Mouse (Mus musculus) lung, embryonic 16.5 days (tissue): ENCODE data around the gene Cask. TPM values are rescaled to one million over a fixed set of nuclear protein-coding genes. Genes with fewer than 3 reads are reported as not detected.

Experiments
- ATAC-seq: fragments of 200-750 bp; cut with Nextera tagmentation; 2 replicates; pipeline ENCODE4 v1.8.0; 2017; ENCODE audit warnings: low read depth, mild to moderate bottlenecking, moderate library complexity
- H3K27ac ChIP-seq: fragments of 300-500 bp; sonication (generic); 2 replicates; pipeline ENCODE4 v1.5.1; 2014; ENCODE audit warnings: mild to moderate bottlenecking, control low read depth, low read length
- H3K27me3 ChIP-seq: fragments of 300-500 bp; sonication (generic); 2 replicates; pipeline ENCODE4 v1.6.1; 2014; ENCODE audit warnings: low read depth, low read length, mixed read lengths; ENCODE audit not compliant: control insufficient read depth, insufficient read depth
- H3K36me3 ChIP-seq: fragments of 300-500 bp; sonication (generic); 2 replicates; pipeline ENCODE4 v1.6.1; 2014; ENCODE audit warnings: low read length; ENCODE audit not compliant: control insufficient read depth, insufficient read depth
- H3K4me1 ChIP-seq: fragments of 300-500 bp; sonication (generic); replicated peaks from 2 replicates; pipeline ENCODE4 v1.6.1; 2014; ENCODE audit warnings: low read length, mixed read lengths; ENCODE audit not compliant: control insufficient read depth, insufficient read depth
- H3K4me2 ChIP-seq: fragments of 300-500 bp; sonication (generic); 2 replicates; pipeline ENCODE4 v1.6.1; 2014; ENCODE audit warnings: low read depth, low read length, control low read depth
- H3K4me3 ChIP-seq: fragments of 300-500 bp; sonication (generic); 2 replicates; pipeline ENCODE4 v1.5.1; 2014; ENCODE audit warnings: mild to moderate bottlenecking, low read length, control low read depth
- H3K9ac ChIP-seq: fragments of 300-500 bp; sonication (generic); 2 replicates; pipeline ENCODE4 v1.6.1; 2014; ENCODE audit warnings: low read length, control low read depth
- H3K9me3 ChIP-seq: fragments of 300-500 bp; sonication (generic); 2 replicates; pipeline ENCODE4 v1.6.1; 2016; ENCODE audit warnings: low read length; ENCODE audit not compliant: control insufficient read depth
- WGBS: fragments of 180-500 bp; shearing (Covaris S2); extraction: QIAGEN DNeasy Blood & Tissue Kit; methylation state at CpG from one replicate; pipeline ENCODE4 v1.1.7; 2014; 5-methylcytosine and 5-hydroxymethylcytosine counted together
- polyA plus RNA-seq: library from polyadenylated mRNA; unstranded; fragments of >200 nt; fragmentation: Nextera tagmentation; extraction: Ambion mirVana; gene quantifications from 2 replicates; pipeline ENCODE4 v1.2.1, GENCODE M21; 2015

Cask gene
- polyA plus RNA-seq = 12.3 and 12.7 TPM in 2 replicates

DNA sequence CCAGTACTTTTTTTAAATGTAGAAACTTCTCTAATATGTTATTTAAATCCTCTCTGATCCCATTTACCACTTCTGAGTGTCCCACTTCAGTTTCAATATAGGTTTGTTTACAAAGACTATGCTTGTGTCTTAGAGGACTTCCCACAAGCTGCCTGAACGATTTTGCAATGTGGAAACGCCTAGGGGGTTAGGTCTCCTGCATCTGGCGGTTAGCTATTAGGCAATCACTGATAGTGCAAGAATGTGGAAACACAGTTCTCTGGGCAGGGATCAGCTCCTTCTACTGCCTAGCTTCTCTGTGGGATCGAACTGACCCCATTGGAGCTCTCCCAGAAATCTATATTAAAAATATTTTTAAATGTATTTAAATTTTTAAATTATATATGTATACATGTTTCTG, at the start of gene Cask:
Gene Cask, minus strand, starts transcription at position 83 of the 400 bp plus-strand sequence.
- 32% methylated on average over 4 of the region's 4 CpGs for WGBS
- no peaks in the 10 kb centered on the region for H3K36me3 ChIP-seq
- H3K4me3 ChIP-seq = no peak within 1 kb of the TSS
- ATAC-seq = 0 out of 2 replicates have a peak, but pooled peaks have one; percentile 21
- H3K4me1 ChIP-seq = no peaks in the 10 kb centered on the region
- H3K4me2 ChIP-seq = no peak within 1 kb of the TSS
- no peaks in the 10 kb centered on the region for H3K27me3 ChIP-seq
- H3K9me3 ChIP-seq = no peaks in the 10 kb centered on the region
- H3K9ac ChIP-seq = no peak within 1 kb of the TSS
- H3K27ac ChIP-seq = no peak within 1 kb of the TSS

DNA sequence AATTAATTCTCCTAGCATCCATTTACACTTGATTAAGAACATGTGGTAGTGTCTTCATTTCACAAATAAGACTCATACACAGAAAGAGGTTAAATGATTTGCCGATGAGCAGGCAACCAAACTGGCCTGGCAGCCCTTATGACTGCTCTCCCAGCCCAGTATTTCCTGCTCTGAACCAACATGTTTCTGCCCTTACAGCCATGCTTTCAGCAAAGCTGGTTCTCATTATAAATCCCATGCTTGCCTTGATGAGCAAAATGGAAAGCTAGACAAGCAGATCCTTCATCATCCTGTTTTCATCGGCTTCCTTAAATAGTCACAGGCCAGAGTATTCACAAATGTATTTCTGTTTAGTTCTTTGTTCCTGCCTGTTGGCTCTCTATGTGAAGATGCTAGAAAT, 38.8 kb upstream of the Cask start:
- Histone ChIP-seq H3K4me1 (no peaks in the 10 kb centered on the region), H3K9ac (no peak overlapping the region), H3K36me3 (no peaks in the 10 kb centered on the region), H3K27ac (no peak overlapping the region), H3K9me3 (no peaks in the 10 kb centered on the region), H3K27me3 (no peaks in the 10 kb centered on the region), H3K4me3 (no peak overlapping the region), H3K4me2 (no peak overlapping the region)
- ATAC-seq = no peak
- WGBS = 87% methylated on average over 2 of the region's 2 CpGs

DNA sequence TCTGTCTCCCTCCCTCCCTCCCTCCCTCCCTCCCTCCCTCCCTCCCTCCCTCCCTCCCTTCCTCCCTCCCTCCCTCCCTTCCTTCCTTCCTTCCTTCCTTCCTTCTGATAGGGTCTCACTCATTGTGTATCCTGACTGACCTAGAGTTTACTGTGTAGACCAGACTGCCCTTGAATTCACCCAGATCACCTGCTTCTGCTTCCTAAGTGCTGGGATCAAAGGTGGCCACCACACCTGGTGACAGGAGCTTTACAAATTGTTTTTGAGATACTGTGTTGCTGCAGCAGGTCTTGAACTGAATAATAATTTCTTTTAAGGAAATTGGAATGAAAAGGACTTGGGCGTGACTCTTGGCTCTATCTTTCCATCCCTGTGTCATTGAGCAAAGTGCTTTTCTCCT, 33.2 kb upstream of the Cask start:
- H3K4me1 ChIP-seq = no peaks in the 10 kb centered on the region
- ATAC-seq = no peak
- WGBS = 68% methylated on average over 1 of the region's 1 CpGs

DNA sequence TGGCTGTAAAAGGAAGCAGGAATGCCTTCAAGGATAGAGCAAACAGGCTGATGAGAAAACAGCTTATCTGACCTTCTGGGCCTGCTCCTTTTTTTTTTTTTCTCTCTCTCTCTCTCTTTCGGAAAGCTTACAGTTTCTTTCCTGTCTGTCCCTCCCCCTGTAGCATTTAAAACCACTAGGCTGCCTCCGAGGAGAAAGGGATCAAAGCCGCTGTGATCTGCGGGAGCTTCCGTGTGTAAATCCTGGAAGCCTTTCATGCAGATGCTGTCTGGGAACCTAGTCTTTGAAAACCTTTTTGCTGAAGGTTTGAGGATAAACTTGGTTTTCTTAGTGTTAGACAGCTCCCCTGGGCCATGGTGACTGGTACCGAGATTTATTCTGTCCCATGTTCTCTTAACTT, 30.8 kb upstream of the Cask start:
- Histone ChIP-seq H3K27me3 (no peaks in the 10 kb centered on the region), H3K4me1 (no peaks in the 10 kb centered on the region), H3K9me3 (no peaks in the 10 kb centered on the region), H3K4me2 (no peak overlapping the region), H3K27ac (no peak overlapping the region), H3K4me3 (no peak overlapping the region), H3K9ac (no peak overlapping the region), H3K36me3 (no peaks in the 10 kb centered on the region)
- ATAC-seq = no peak
- WGBS = 17% methylated on average over 6 of the region's 6 CpGs

More for the DNA sequence above, 33.2 kb upstream of the Cask start:
- no peak overlapping the region for H3K4me2 ChIP-seq
- H3K9me3 ChIP-seq = no peaks in the 10 kb centered on the region
- no peaks in the 10 kb centered on the region for H3K27me3 ChIP-seq
- H3K9ac ChIP-seq = no peak overlapping the region
- H3K36me3 ChIP-seq = no peaks in the 10 kb centered on the region
- no peak overlapping the region for H3K4me3 ChIP-seq
- no peak overlapping the region for H3K27ac ChIP-seq

DNA sequence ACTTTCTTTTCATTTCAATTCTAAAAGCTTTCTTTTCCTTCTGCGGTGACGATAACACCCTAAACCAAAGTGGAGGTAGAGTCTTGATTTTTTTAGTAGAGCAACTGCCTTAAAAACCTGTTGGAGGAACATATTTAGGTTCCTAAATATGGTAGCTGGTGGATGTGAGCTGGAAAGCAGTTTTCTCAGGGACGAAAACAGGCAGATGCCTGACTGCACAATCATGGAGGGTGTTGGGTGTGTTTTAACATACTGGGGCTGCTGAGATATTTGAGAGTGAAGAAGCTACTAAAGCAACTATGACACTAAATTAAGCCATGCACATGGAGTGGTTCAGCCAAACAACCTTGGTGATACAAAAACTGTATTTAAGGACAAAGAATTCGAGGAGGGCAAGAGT, 9.0 kb upstream of the Cask start:
- no peak overlapping the region for H3K4me2 ChIP-seq
- H3K36me3 ChIP-seq = no peaks in the 10 kb centered on the region
- H3K9me3 ChIP-seq = no peaks in the 10 kb centered on the region
- no peaks in the 10 kb centered on the region for H3K27me3 ChIP-seq
- H3K4me1 ChIP-seq = no peaks in the 10 kb centered on the region
- no peak overlapping the region for H3K9ac ChIP-seq
- no peak overlapping the region for H3K27ac ChIP-seq
- H3K4me3 ChIP-seq = no peak overlapping the region
- 82% methylated on average over 4 of the region's 4 CpGs for WGBS
- ATAC-seq = no peak

DNA sequence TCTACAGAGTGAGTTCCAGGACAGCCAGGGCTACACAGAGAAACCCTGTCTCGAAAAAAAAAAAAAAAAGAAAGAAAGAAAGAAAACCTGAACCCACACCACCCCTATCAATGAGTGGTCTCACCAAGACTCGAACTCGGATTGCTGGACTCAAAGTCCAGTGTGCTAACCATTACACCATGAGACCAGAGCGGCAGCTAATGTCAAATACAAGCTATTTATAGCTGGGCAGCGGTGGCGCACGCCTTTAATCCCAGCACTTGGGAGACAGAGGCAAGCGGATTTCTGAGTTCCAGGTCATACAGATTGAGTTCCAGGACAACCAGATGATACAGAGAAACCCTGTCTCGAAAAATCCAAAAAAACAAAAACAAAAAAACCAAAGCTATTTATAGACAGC, 7.9 kb upstream of the Cask start:
- Histone ChIP-seq H3K9ac (no peak overlapping the region), H3K4me3 (no peak overlapping the region), H3K9me3 (no peaks in the 10 kb centered on the region), H3K27me3 (no peaks in the 10 kb centered on the region), H3K4me2 (no peak overlapping the region), H3K27ac (no peak overlapping the region), H3K36me3 (no peaks in the 10 kb centered on the region), H3K4me1 (no peaks in the 10 kb centered on the region)
- ATAC-seq = no peak
- 82% methylated on average over 9 of the region's 9 CpGs for WGBS

DNA sequence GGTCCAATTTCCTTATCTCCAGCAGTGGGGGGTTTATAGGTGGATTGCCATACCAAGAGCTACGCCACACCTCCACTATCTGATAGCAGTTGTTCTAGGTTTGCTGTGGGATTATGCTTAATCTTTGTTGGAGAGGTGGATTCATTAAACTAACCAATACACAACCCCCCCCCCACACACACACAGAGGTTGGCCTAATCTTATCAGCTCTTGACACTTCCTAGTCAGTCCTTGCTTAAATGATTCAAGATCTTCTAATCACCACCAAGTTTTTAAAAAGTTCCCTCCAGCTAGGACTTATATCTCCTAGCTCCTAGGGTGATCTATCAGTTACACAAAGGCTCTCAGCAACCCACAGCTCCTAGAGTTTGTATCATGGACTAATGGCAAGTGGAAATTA, 2.7 kb downstream of the Cask start:
- H3K27me3 ChIP-seq = no peaks in the 10 kb centered on the region
- no peak overlapping the region for H3K4me2 ChIP-seq
- whole genome bisulfite sequencing = 83% methylated on average over 1 of the region's 1 CpGs
- ATAC-seq = no peak
- H3K4me3 ChIP-seq = no peak overlapping the region
- no peaks in the 10 kb centered on the region for H3K36me3 ChIP-seq
- H3K9me3 ChIP-seq = no peaks in the 10 kb centered on the region
- no peak overlapping the region for H3K27ac ChIP-seq
- no peak overlapping the region for H3K9ac ChIP-seq
- H3K4me1 ChIP-seq = no peaks in the 10 kb centered on the region

DNA sequence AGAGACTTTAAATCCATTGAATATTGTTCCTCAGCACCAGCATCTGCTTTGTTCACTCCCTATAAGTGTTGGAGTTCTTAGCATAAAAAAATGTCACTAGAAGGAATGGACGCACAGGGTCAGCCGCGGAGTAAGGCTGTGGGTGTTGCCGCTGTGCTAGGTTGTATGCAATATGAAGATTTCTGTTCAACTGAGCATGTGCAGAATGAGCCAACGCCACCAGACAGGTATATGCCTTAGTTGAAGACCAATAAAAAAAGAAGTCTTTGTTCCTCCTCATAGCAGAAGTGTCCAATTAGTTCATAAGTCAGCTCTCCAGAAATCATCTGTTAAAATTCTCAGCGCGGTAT, 3.7 kb downstream of the Cask start:
- H3K4me1 ChIP-seq = no peaks in the 10 kb centered on the region
- H3K36me3 ChIP-seq = no peaks in the 10 kb centered on the region
- H3K4me2 ChIP-seq = peak overlapping the region; percentile 63
- 20% methylated on average over 7 of the region's 7 CpGs for WGBS
- peak overlapping the region; percentile 56 for H3K9ac ChIP-seq
- no peaks in the 10 kb centered on the region for H3K9me3 ChIP-seq
- H3K27ac ChIP-seq = peak overlapping the region; percentile 89
- no peak; the same call in 1 of the 2 replicates for ATAC-seq
- H3K4me3 ChIP-seq = peak overlapping the region; percentile 70
- H3K27me3 ChIP-seq = no peaks in the 10 kb centered on the region

DNA sequence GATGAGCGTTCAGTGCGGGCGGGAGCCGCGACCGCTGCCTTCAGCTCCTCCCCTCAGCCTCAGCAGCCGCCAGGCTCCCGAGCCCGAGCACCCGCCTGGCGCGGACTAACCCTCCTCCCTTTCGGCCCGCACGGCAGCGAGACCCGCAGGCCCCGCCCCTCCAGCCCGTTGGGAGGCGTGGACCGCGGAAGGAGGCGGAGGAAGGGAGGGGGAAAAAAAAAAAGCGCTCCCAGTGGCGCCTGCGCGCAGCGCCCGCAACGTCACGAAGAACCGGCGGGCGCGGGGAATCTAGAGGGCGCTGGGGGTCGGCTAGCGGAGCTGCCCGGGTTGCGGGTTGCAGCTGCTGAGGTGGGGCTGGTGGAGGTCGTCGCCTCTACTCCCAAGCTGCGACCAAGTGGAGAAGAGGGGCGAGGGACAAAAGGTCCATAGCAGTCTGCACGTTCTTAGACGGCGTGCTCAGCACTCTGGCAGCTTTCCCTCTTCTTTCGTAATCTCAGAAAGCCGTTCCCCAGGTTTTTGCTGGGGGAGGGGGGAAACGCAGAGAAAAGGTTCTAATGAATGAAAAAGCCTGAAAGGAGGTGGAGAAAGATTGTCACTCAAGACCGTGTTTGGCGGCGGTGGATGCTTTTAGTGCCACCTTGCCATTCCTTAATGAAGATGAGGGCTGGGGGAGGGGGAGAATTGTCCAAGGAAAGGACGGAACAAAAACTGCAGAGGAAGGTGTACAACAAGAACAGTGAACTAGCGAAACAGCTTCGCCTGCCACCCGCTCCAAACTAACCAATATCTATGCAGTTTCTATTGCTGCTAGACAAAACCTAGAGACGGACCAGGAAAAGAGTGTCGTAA, 4.3 kb downstream of the Cask start:
- Histone ChIP-seq H3K27me3 (no peaks in the 10 kb centered on the region), H3K36me3 (no peaks in the 10 kb centered on the region), H3K4me3 (peak overlapping the region; percentile 70), H3K9ac (peak overlapping the region; percentile 80), H3K4me1 (no peaks in the 10 kb centered on the region), H3K27ac (peak overlapping the region; percentile 89), H3K9me3 (no peaks in the 10 kb centered on the region), H3K4me2 (peak overlapping the region; percentile 63)
- 13% methylated on average over 48 of the region's 59 CpGs for WGBS
- ATAC-seq = peak; percentile 95
